Mouse (Mus musculus) heart, postnatal 0 days (tissue): Measurements from ENCODE around the gene Acsl6.

Experiments used
- CTCF ChIP-seq: IDR thresholded peaks from 2 replicates; pipeline ENCODE4 v1.5.1; 2016; ENCODE audit warnings: antibody characterized with exemption, control low read depth, low read depth
- EP300 ChIP-seq: IDR thresholded peaks from 2 replicates; pipeline ENCODE4 v1.6.1; 2016; ENCODE audit warnings: antibody characterized with exemption, low read depth

- TF ChIP-seq CTCF (no peak), EP300 (no peak)
Observed at GRCm38 (mm10) chr11:54336165-54336707, 32.6 kb downstream of the Acsl6 start.
